Mouse (Mus musculus) forebrain, embryonic 11.5 days (tissue): Measurements from ENCODE around the gene Yy2. TPM values are rescaled to one million over a fixed set of nuclear protein-coding genes. Genes with fewer than 3 reads are reported as not detected.
A peak's percentile ranks its signal among the peaks of the same experiment; 100 is the strongest.

Experiments used
- ATAC-seq: fragments of 200-750 bp; cut with Nextera tagmentation; replicated peaks from 2 replicates; pipeline ENCODE4 v1.8.0; 2017; ENCODE audit warnings: moderate TSS enrichment; ENCODE audit not compliant: low FRiP score
- DNase-seq: peaks from one replicate; pipeline ENCODE4 v3.0.0-alpha.2; 2017; ENCODE audit warnings: low spot score
- H3K27ac ChIP-seq: fragments of 300-500 bp; sonication (generic); 2 replicates; pipeline ENCODE4 v1.5.1; 2014; ENCODE audit warnings: low read depth, low read length
- H3K27me3 ChIP-seq: fragments of 300-500 bp; sonication (generic); 2 replicates; pipeline ENCODE4 v1.6.1; 2014; ENCODE audit warnings: mild to moderate bottlenecking, low read length, mixed read lengths; ENCODE audit not compliant: control insufficient read depth, insufficient read depth
- H3K36me3 ChIP-seq: fragments of 300-500 bp; sonication (generic); 2 replicates; pipeline ENCODE4 v1.6.1; 2014; ENCODE audit warnings: mild to moderate bottlenecking, low read length, moderate library complexity, mixed read lengths; ENCODE audit not compliant: control insufficient read depth, insufficient read depth
- H3K4me1 ChIP-seq: fragments of 300-500 bp; sonication (generic); replicated peaks from 2 replicates; pipeline ENCODE4 v1.6.1; 2014; ENCODE audit warnings: low read length, mixed read lengths; ENCODE audit not compliant: control insufficient read depth, insufficient read depth
- H3K4me2 ChIP-seq: fragments of 300-500 bp; sonication (generic); 2 replicates; pipeline ENCODE4 v1.6.1; 2014; ENCODE audit warnings: low read depth, mild to moderate bottlenecking, low read length, moderate library complexity, mixed read lengths; ENCODE audit not compliant: severe bottlenecking
- H3K4me3 ChIP-seq: fragments of 300-500 bp; sonication (generic); 2 replicates; pipeline ENCODE4 v1.5.1; 2014; ENCODE audit warnings: low read depth, low read length
- H3K9ac ChIP-seq: fragments of 300-500 bp; sonication (generic); 2 replicates; pipeline ENCODE4 v1.6.1; 2014; ENCODE audit warnings: low read length
- H3K9me3 ChIP-seq: fragments of 300-500 bp; sonication (generic); 2 replicates; pipeline ENCODE4 v1.6.1; 2016; ENCODE audit warnings: low read length, mixed read lengths; ENCODE audit not compliant: control insufficient read depth
- WGBS: fragments of 180-500 bp; shearing (Covaris S2); extraction: QIAGEN DNeasy Blood & Tissue Kit; methylation state at CpG from one replicate; pipeline ENCODE4 v1.1.7; 2014; 5-methylcytosine and 5-hydroxymethylcytosine counted together
- polyA plus RNA-seq: library from polyadenylated mRNA; unstranded; fragments of >200 nt; fragmentation: Nextera tagmentation; extraction: Ambion mirVana; gene quantifications from 2 replicates; pipeline ENCODE4 v1.2.1, GENCODE M21; 2014

The Yy2 gene
- polyA plus RNA-seq, 1 experiment from 2014 or later = 6.9 TPM

DNA sequence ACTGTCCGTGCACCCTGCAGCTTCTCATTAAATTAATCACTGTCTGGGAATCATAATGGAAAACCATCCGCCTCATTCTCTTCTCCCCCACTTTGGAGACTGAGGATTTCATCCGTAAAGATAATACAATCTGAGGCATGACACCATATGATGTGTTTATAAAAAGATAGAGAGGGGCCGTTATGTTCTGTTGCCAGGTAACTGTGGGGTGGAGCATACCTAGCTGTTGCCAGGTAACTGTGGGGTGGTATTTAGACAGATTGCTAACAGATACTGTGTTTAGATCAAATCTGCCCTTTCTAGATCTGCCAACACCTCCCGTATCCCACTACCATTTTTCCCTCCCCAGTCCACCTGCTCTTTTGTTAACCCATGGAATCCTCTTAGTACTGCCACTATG is 18.2 kb upstream of the Yy2 start:
- WGBS = 72% methylated on average over 5 of the region's 5 CpGs
- H3K9ac ChIP-seq = no peak overlapping the region

GRCm38 (mm10) chrX:157586397-157586796 is 17.6 kb upstream of the Yy2 start:
- H3K4me2 ChIP-seq = no peak overlapping the region
- no peaks in the 10 kb centered on the region for H3K36me3 ChIP-seq
- no peaks in the 10 kb centered on the region for H3K9me3 ChIP-seq
- no peaks in the 10 kb centered on the region for H3K27me3 ChIP-seq
- H3K4me1 ChIP-seq = no peaks in the 10 kb centered on the region
- H3K4me3 ChIP-seq = no peak overlapping the region
- H3K27ac ChIP-seq = no peak overlapping the region
- no peak overlapping the region for H3K9ac ChIP-seq
- DNase-seq (no peak), ATAC-seq (no peak)

More for the DNA sequence above, 18.2 kb upstream of the Yy2 start:
- ATAC-seq (no peak), DNase-seq (no peak)
- no peaks in the 10 kb centered on the region for H3K4me1 ChIP-seq
- H3K4me2 ChIP-seq = no peak overlapping the region
- H3K4me3 ChIP-seq = no peak overlapping the region
- no peaks in the 10 kb centered on the region for H3K27me3 ChIP-seq
- H3K36me3 ChIP-seq = no peaks in the 10 kb centered on the region
- no peaks in the 10 kb centered on the region for H3K9me3 ChIP-seq
- no peak overlapping the region for H3K27ac ChIP-seq

GRCm38 (mm10) chrX:157579108-157579614 is 10.4 kb upstream of the Yy2 start:
- H3K4me1 ChIP-seq = no peaks in the 10 kb centered on the region
- no peak for ATAC-seq
- WGBS = 64% methylated on average over 6 of the region's 6 CpGs

DNA sequence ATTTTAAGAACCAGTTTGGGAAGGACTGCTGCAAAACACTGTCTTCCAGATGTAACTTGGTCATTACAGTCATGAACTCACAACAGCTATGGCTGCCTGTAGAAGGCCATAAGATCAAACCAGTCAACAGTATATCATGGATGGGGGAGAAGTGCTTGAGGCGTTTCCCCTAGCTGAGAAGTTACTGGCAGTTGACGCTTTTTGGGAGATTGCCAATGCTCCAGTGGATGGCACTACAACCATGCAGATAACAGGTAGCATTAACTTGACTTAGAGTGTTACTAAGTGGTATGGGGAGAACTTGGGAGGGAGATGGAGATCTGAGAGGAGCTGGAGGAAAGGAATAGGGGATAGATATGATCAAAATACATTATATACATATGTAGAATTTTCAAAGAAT is 5.9 kb upstream of the Yy2 start:
- no peaks in the 10 kb centered on the region for H3K4me1 ChIP-seq
- 82% methylated on average over 2 of the region's 2 CpGs for WGBS
- H3K9me3 ChIP-seq = no peaks in the 10 kb centered on the region
- no peak overlapping the region for H3K27ac ChIP-seq
- no peak overlapping the region for H3K9ac ChIP-seq
- H3K4me3 ChIP-seq = no peak overlapping the region
- no peaks in the 10 kb centered on the region for H3K36me3 ChIP-seq
- no peaks in the 10 kb centered on the region for H3K27me3 ChIP-seq
- ATAC-seq = no peak
- no peak overlapping the region for H3K4me2 ChIP-seq
- no peak for DNase-seq

More at GRCm38 (mm10) chrX:157579108-157579614, 10.4 kb upstream of the Yy2 start:
- Histone ChIP-seq H3K4me3 (no peak overlapping the region), H3K27ac (no peak overlapping the region), H3K9me3 (no peaks in the 10 kb centered on the region), H3K27me3 (no peaks in the 10 kb centered on the region), H3K4me2 (no peak overlapping the region), H3K36me3 (no peaks in the 10 kb centered on the region), H3K9ac (no peak overlapping the region)
- no peak for DNase-seq

- Histone ChIP-seq H3K27me3 (no peaks in the 10 kb centered on the region), H3K36me3 (no peaks in the 10 kb centered on the region; the same call in 1 of the 2 replicates), H3K4me2 (no peak overlapping the region), H3K4me3 (no peak overlapping the region), H3K27ac (no peak overlapping the region), H3K9me3 (no peaks in the 10 kb centered on the region), H3K9ac (no peak overlapping the region), H3K4me1 (no peaks in the 10 kb centered on the region)
- DNase-seq (no peak), ATAC-seq (no peak)
- 77% methylated on average over 10 of the region's 10 CpGs for WGBS
Observed at GRCm38 (mm10) chrX:157563794-157564193, 5.0 kb downstream of the Yy2 start.

DNA sequence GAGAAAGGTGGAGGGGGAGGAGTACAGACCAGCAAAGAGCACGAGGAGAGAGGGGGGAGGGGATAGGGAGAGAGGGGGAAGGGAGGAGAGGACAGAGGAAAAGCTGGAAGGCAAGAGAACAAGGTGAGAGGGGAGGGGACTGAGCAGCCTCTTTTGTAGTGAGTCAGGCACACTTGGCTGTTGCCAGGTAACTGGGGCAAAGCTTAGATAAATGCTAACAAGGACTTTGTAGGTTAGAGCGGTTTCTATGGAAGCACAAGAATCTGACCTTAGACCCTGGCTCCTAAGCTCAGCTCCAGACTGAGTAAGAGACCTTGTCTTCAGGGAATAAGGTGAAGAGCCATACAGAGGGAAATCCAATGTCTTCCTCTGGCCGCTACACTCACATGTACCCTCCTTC is 21.7 kb downstream of the Yy2 start:
- ATAC-seq = peak; percentile 83
- H3K27ac ChIP-seq = no peak overlapping the region
- DNase-seq = no peak
- H3K36me3 ChIP-seq = no peaks in the 10 kb centered on the region
- H3K4me1 ChIP-seq = no peaks in the 10 kb centered on the region
- no peaks in the 10 kb centered on the region for H3K27me3 ChIP-seq
- 25% methylated on average over 3 of the region's 3 CpGs for WGBS
- no peak overlapping the region for H3K4me2 ChIP-seq
- no peak overlapping the region for H3K4me3 ChIP-seq
- no peaks in the 10 kb centered on the region for H3K9me3 ChIP-seq
- H3K9ac ChIP-seq = no peak overlapping the region

Other genes with a start within 250 kb of the Yy2 start
- 0.05 and 0.25 TPM in 2 replicates for gene Phex, start 153.7 kb downstream of the Yy2 start, polyA plus RNA-seq
- 104 and 105 TPM in 2 replicates for gene Sms, start 76.7 kb downstream of the Yy2 start, polyA plus RNA-seq
- 21.8 and 30.7 TPM in 2 replicates for gene Mbtps2, start 29.7 kb upstream of the Yy2 start, polyA plus RNA-seq
- gene Smpx, start 129.9 kb upstream of the Yy2 start, polyA plus RNA-seq = not detected in 2 replicates
- 1.0 and 1.2 TPM in 2 replicates for gene Klhl34, start 249.4 kb upstream of the Yy2 start, polyA plus RNA-seq